ENCODE assay signal across 12 mouse cellular contexts in genomic region chr8:84417840-84418239, GRCm38 (mm10). TPM values are rescaled to one million over a fixed set of nuclear protein-coding genes. Genes with fewer than 3 reads are reported as not detected.
DNase-seq lines count a peak whose midpoint lies in the region; ATAC-seq and TF ChIP-seq lines count a peak whose summit lies in the region.
"Had no signal": no experiment of that assay in that cellular context is flagged by ENCODE, and none has a peak within 500 bp of the region (broad histone marks: within the 10 kb centered on the region; RNA-seq: fewer than 3 reads in every experiment).

No protein-coding gene starts in this region.

- no peak overlapping the region for H3K4me2 ChIP-seq in liver, embryonic 12.5 days
- H3K4me2 ChIP-seq: lung, embryonic 14.5 days had no signal

- ATAC-seq in liver, embryonic 12.5 days = no peak
- ATAC-seq in megakaryocyte-erythroid progenitor cell, adult 5-6 weeks (replicated peaks; ENCODE audit: low FRiP score, low TSS enrichment, poor library complexity, severe bottlenecking) = no peak
- ATAC-seq: CD4-positive, CD25-positive, alpha-beta regulatory T cell, adult 4 months had no signal

- H3K9ac ChIP-seq in liver, adult 2 months (ENCODE audit: low read depth, low read length) = no peak overlapping the region
- no peak overlapping the region for H3K9ac ChIP-seq in liver, embryonic 12.5 days
- H3K9ac ChIP-seq: lung, embryonic 14.5 days had no signal

- DNase-seq in gastrocnemius, adult 2 months = peak; percentile 39
- DNase-seq in gastrocnemius, adult 8-10 months (ENCODE audit: low spot score in 2 of 2) = no peak
- DNase-seq in liver, adult 2 months (ENCODE audit: extremely low read depth, low read depth, low spot score) = peak; percentile 2
- DNase-seq in cerebellum, postnatal 14 days = peak; percentile 82 to 83
- no peak for DNase-seq in thymus, postnatal 4 days
- DNase-seq: kidney, adult 18-20 months; lung, embryonic 14.5 days; thymus, adult 2 months had no signal

- no peaks in the 10 kb centered on the region for H3K4me1 ChIP-seq in liver, adult 2 months (ENCODE audit: control insufficient read depth, insufficient read depth, low read length)
- H3K4me1 ChIP-seq in liver, embryonic 12.5 days = 0 out of 2 replicates have a peak, but pooled peaks cover 6% of the 10 kb centered on the region
- peaks cover 41% of the 10 kb centered on the region for H3K4me1 ChIP-seq in olfactory bulb, adult 2 months (ENCODE audit: control insufficient read depth, insufficient read depth, low read length)

- H3K36me3 ChIP-seq in liver, adult 2 months (ENCODE audit: control insufficient read depth, insufficient read depth, low read length) = no peaks in the 10 kb centered on the region
- H3K36me3 ChIP-seq in liver, embryonic 12.5 days = no peaks in the 10 kb centered on the region

- no peak for TF ChIP-seq POLR2A in liver, adult 2 months (IDR thresholded peaks at IDR 0.05; ENCODE audit: extremely low read depth, insufficient read depth, low read length)
- no peak for TF ChIP-seq POLR2A in olfactory bulb, adult 2 months (IDR thresholded peaks at IDR 0.05; ENCODE audit: insufficient read depth, low read depth, low read length)

- H3K9me3 ChIP-seq in liver, embryonic 12.5 days (replicated peaks) = peaks cover 6% of the 10 kb centered on the region

- intact Hi-C loops in gastrocnemius, adult 2 months (cut with DNase I) = no loop called here

- H3K79me2 ChIP-seq in liver, adult 2 months (ENCODE audit: control insufficient read depth, insufficient read depth, low read length) = no peaks in the 10 kb centered on the region

- WGBS in liver, adult 2 months = 54% methylated on average over 5 of the region's 5 CpGs
- 42% methylated on average over 5 of the region's 5 CpGs for WGBS in liver, embryonic 12.5 days (ENCODE audit: insufficient replicate concordance)
- WGBS in olfactory bulb, adult 2 months = 22% methylated on average over 5 of the region's 5 CpGs

- H3K4me3 ChIP-seq in gastrocnemius, adult 2 months = no peak overlapping the region
- H3K4me3 ChIP-seq in liver, adult 2 months (ENCODE audit: insufficient read depth, low read depth, low read length) = no peak overlapping the region
- H3K4me3 ChIP-seq in liver, embryonic 12.5 days = no peak overlapping the region
- 0 out of 2 replicates have a peak overlapping the region, but pooled peaks have one; percentile 3 for H3K4me3 ChIP-seq in olfactory bulb, adult 2 months (ENCODE audit: insufficient read depth, low read depth, low read length)

- peak; percentile 19; the same call in 1 of the 2 replicates for TF ChIP-seq CTCF in gastrocnemius, adult 2 months (IDR thresholded peaks at IDR 0.05)
- no peak for TF ChIP-seq CTCF in liver, adult 2 months (IDR thresholded peaks at IDR 0.05; ENCODE audit: low read depth, low read length)
- no peak for TF ChIP-seq CTCF in olfactory bulb, adult 2 months (IDR thresholded peaks at IDR 0.05; ENCODE audit: insufficient read depth, low read depth, low read length)

- no peak overlapping the region for H3K27ac ChIP-seq in gastrocnemius, adult 2 months
- H3K27ac ChIP-seq in liver, adult 2 months (replicated peaks; ENCODE audit: insufficient read depth, low read depth, low read length) = no peak overlapping the region
- no peak overlapping the region for H3K27ac ChIP-seq in liver, embryonic 12.5 days
- H3K27ac ChIP-seq in olfactory bulb, adult 2 months (ENCODE audit: insufficient read depth, low read depth, low read length) = no peak overlapping the region

- peaks cover 7% of the 10 kb centered on the region for H3K27me3 ChIP-seq in liver, adult 2 months (ENCODE audit: control insufficient read depth, insufficient read depth, low read length)
- H3K27me3 ChIP-seq in liver, embryonic 12.5 days (replicated peaks) = peaks cover 72% of the 10 kb centered on the region

RNA-seq across cellular contexts. Expression of gene Cacna1a, which starts 29.6 kb away (rescaled TPM):
- total RNA-seq in gastrocnemius, adult 2 months (2021) = 1 to 10 TPM; 4.7 to 6.1 TPM
- total RNA-seq in gastrocnemius, adult 8-10 months (2022) = 1 to 10 TPM; 2.2 to 4.6 (median 3.1) TPM
- 0.20 and 0.28 TPM in 2 replicates for total RNA-seq in liver, adult 2 months (2014; rRNA removed)
- polyA plus RNA-seq in liver, adult 2 months (2012; rRNA removed) = 2.1 and 3.2 TPM in 2 replicates
- 0.60 and 1.8 TPM in 2 replicates for polyA plus RNA-seq in liver, embryonic 12.5 days (2016; fragmentation: Nextera tagmentation; extraction: Ambion mirVana)
- polyA plus RNA-seq in olfactory bulb, adult 2 months (2012; ENCODE audit: insufficient read depth, insufficient read length, low replicate concordance, missing spikeins) = not detected in 2 replicates
- total RNA-seq in megakaryocyte-erythroid progenitor cell, adult 5-6 weeks (2014; fragmentation: Nextera tagmentation) = 0.42 and 0.54 TPM in 2 replicates
- total RNA-seq in megakaryocyte-erythroid progenitor cell, adult 5-6 weeks (2017) = 0.19 and 7.6 TPM in 2 replicates

Comparison
In these comparisons a context has a peak if more than half of its experiments do, and no peak if none do; other contexts are left out.
1. DNase-seq: peak in gastrocnemius, adult 2 months (single experiment), liver, adult 2 months (single experiment) and cerebellum, postnatal 14 days (2 of 2); none in gastrocnemius, adult 8-10 months (0 of 2) and thymus, postnatal 4 days (single experiment).